Mouse (Mus musculus) lung, postnatal 4 days (tissue): ENCODE data around the gene Rnf207.

ENCODE experiments used
- DNase-seq, 2 experiments: peaks; one replicate each; pipeline ENCODE4 v3.0.0; 2021

The Rnf207 gene

GRCm38 (mm10) chr4:152328691-152329090, 9.9 kb upstream of the Rnf207 start:
- peak in 1 of 2 experiments; percentile 51 for DNase-seq

GRCm38 (mm10) chr4:152326543-152326942, 7.8 kb upstream of the Rnf207 start:
- DNase-seq: no peak

- peak; percentile 95 to 97 for DNase-seq
Measured at GRCm38 (mm10) chr4:152325574-152326411, 7.0 kb upstream of the Rnf207 start, which contains the start of gene Rpl22. Gene Rpl22 (plus strand): TSS chr4:152325742.

GRCm38 (mm10) chr4:152324641-152325562, 6.1 kb upstream of the Rnf207 start:
- DNase-seq: no peak

- DNase-seq: no peak
Measured at GRCm38 (mm10) chr4:152321464-152321863, 2.7 kb upstream of the Rnf207 start.

GRCm38 (mm10) chr4:152317631-152318033, 1.2 kb downstream of the Rnf207 start:
- DNase-seq: no peak

GRCm38 (mm10) chr4:152315498-152316213, 3.1 kb downstream of the Rnf207 start:
- DNase-seq: no peak

- peak in 1 of 2 experiments; percentile 37 for DNase-seq
Measured at GRCm38 (mm10) chr4:152313934-152314333, 4.9 kb downstream of the Rnf207 start.

GRCm38 (mm10) chr4:152313211-152313632, 5.6 kb downstream of the Rnf207 start:
- DNase-seq: no peak

GRCm38 (mm10) chr4:152312186-152312585, 6.6 kb downstream of the Rnf207 start:
- no peak for DNase-seq

GRCm38 (mm10) chr4:152307542-152307941, 11.3 kb downstream of the Rnf207 start:
- no peak for DNase-seq

- no peak for DNase-seq
Measured at GRCm38 (mm10) chr4:152305991-152306390, 12.8 kb downstream of the Rnf207 start.

GRCm38 (mm10) chr4:152304685-152305084, 14.1 kb downstream of the Rnf207 start:
- no peak for DNase-seq

- no peak for DNase-seq
Measured at GRCm38 (mm10) chr4:152303172-152303571, 15.6 kb downstream of the Rnf207 start.

- no peak for DNase-seq
Measured at GRCm38 (mm10) chr4:152302012-152302411, 16.8 kb downstream of the Rnf207 start.

GRCm38 (mm10) chr4:152300375-152300774, 18.4 kb downstream of the Rnf207 start:
- no peak for DNase-seq

- no peak for DNase-seq
Measured at GRCm38 (mm10) chr4:152298836-152299235, 20.0 kb downstream of the Rnf207 start.

- DNase-seq: peak; percentile 100
Measured at GRCm38 (mm10) chr4:152296874-152297861, 21.6 kb downstream of the Rnf207 start, which contains the start of gene Icmt. Gene Icmt (plus strand): TSS chr4:152297227.

GRCm38 (mm10) chr4:152296371-152296770, 22.4 kb downstream of the Rnf207 start:
- DNase-seq: no peak

GRCm38 (mm10) chr4:152295916-152296315, 22.9 kb downstream of the Rnf207 start:
- no peak for DNase-seq

- DNase-seq: no peak
Measured at GRCm38 (mm10) chr4:152294188-152294929, 24.4 kb downstream of the Rnf207 start.
